Mouse (Mus musculus) G1E (cell line): ENCODE data around the gene Sapcd1. TPM values are rescaled to one million over a fixed set of nuclear protein-coding genes. Genes with fewer than 3 reads are reported as not detected.
A peak's percentile ranks its signal among the peaks of the same experiment; 100 is the strongest.

Experiments used
- ATAC-seq: 2 replicates; pipeline ENCODE4 v1.8.0; 2016; ENCODE audit warnings: mild to moderate bottlenecking; ENCODE audit not compliant: insufficient number of reproducible peaks, poor library complexity, low FRiP score, severe bottlenecking; ENCODE audit errors: extremely low read depth
- DNase-seq: peaks from one replicate; pipeline ENCODE4 v3.0.0; 2012; ENCODE audit warnings: low spot score
- H3K27me3 ChIP-seq: 2 replicates; pipeline ENCODE4 v1.6.1; 2012; ENCODE audit warnings: mild to moderate bottlenecking, low read length, inconsistent platforms; ENCODE audit not compliant: insufficient read depth
- H3K36me3 ChIP-seq: replicated peaks from 2 replicates; pipeline ENCODE3; 2012; ENCODE audit warnings: mild to moderate bottlenecking, inconsistent platforms
- H3K4me1 ChIP-seq: 2 replicates; pipeline ENCODE4 v1.6.1; 2012; ENCODE audit warnings: low read depth, low read length, inconsistent platforms, mixed read lengths; ENCODE audit not compliant: insufficient read depth
- H3K4me3 ChIP-seq: 2 replicates; pipeline ENCODE4 v1.5.1; 2012; ENCODE audit warnings: low read depth, mild to moderate bottlenecking, inconsistent platforms, low read length, moderate library complexity, mixed read lengths
- H3K9me3 ChIP-seq: replicated peaks from 2 replicates; pipeline ENCODE4 v1.6.1; 2012; ENCODE audit warnings: inconsistent platforms
- CTCF ChIP-seq: IDR thresholded peaks from 2 replicates; pipeline ENCODE4 v1.5.1; 2012; ENCODE audit warnings: low read depth, low read length, inconsistent platforms, mixed read lengths
- GATA1 ChIP-seq: IDR thresholded peaks from 2 replicates; pipeline ENCODE4 v1.6.1; 2012; ENCODE audit warnings: borderline replicate concordance, low read length, inconsistent platforms, mixed read lengths
- GATA2 ChIP-seq: IDR thresholded peaks from 2 replicates; pipeline ENCODE4 v1.6.1; 2012; ENCODE audit warnings: low read depth, low read length, inconsistent platforms, borderline replicate concordance
- POLR2AphosphoS5 ChIP-seq: IDR thresholded peaks from 2 replicates; pipeline ENCODE4 v1.6.1; 2012; ENCODE audit warnings: low read depth, low read length, inconsistent platforms; ENCODE audit not compliant: insufficient replicate concordance
- TAL1 ChIP-seq: conservative IDR thresholded peaks from 2 replicates; pipeline ENCODE4 v1.6.1; 2012; ENCODE audit warnings: low read depth, low read length, inconsistent platforms, mixed read lengths
- polyA plus RNA-seq: library from polyadenylated mRNA; stranded (reverse); fragments of >175 nt; gene quantifications from 2 replicates; pipeline ENCODE4 v1.2.3, GENCODE M21; 2012
- total RNA-seq, 2 experiments: library from RNA; stranded (forward) in 1 of 2; stranded (reverse) in 1 of 2; fragments of 200-1000 nt in 1 of 2; fragments of >200 nt in 1 of 2; fragmentation: Nextera tagmentation in 1 of 2; gene quantifications; 2 replicates each; pipeline ENCODE4 v1.2.3; 2014 to 2017

Gene Sapcd1
- total and polyA plus RNA-seq, 3 experiments, result 35.3 to 156 (median 90.0) TPM

- no peak for ATAC-seq
- peaks cover 70% of the 10 kb centered on the region for H3K4me1 ChIP-seq
These were observed 33.0 kb upstream of the Sapcd1 start for GRCm38 (mm10) chr17:35060737-35061297.

GRCm38 (mm10) chr17:35060071-35060470 is 32.3 kb upstream of the Sapcd1 start:
- peak overlapping the region; percentile 76 for H3K4me3 ChIP-seq
- no peaks in the 10 kb centered on the region for H3K9me3 ChIP-seq
- H3K4me1 ChIP-seq, result peaks cover 69% of the 10 kb centered on the region
- no peak for ATAC-seq
- TF ChIP-seq POLR2AphosphoS5 (no peak), GATA1 (no peak), TAL1 (no peak), GATA2 (no peak), CTCF (no peak)
- peaks cover 6% of the 10 kb centered on the region for H3K27me3 ChIP-seq
- DNase-seq, result no peak
- peaks cover 74% of the 10 kb centered on the region for H3K36me3 ChIP-seq

More at GRCm38 (mm10) chr17:35060737-35061297, 33.0 kb upstream of the Sapcd1 start:
- peak overlapping the region; percentile 76; the same call in 1 of the 2 replicates for H3K4me3 ChIP-seq
- no peaks in the 10 kb centered on the region for H3K9me3 ChIP-seq
- H3K27me3 ChIP-seq, result peaks cover 13% of the 10 kb centered on the region
- TF ChIP-seq GATA1 (no peak), CTCF (no peak), POLR2AphosphoS5 (no peak), TAL1 (no peak), GATA2 (no peak)
- DNase-seq, result no peak
- H3K36me3 ChIP-seq, result peaks cover 66% of the 10 kb centered on the region

DNA sequence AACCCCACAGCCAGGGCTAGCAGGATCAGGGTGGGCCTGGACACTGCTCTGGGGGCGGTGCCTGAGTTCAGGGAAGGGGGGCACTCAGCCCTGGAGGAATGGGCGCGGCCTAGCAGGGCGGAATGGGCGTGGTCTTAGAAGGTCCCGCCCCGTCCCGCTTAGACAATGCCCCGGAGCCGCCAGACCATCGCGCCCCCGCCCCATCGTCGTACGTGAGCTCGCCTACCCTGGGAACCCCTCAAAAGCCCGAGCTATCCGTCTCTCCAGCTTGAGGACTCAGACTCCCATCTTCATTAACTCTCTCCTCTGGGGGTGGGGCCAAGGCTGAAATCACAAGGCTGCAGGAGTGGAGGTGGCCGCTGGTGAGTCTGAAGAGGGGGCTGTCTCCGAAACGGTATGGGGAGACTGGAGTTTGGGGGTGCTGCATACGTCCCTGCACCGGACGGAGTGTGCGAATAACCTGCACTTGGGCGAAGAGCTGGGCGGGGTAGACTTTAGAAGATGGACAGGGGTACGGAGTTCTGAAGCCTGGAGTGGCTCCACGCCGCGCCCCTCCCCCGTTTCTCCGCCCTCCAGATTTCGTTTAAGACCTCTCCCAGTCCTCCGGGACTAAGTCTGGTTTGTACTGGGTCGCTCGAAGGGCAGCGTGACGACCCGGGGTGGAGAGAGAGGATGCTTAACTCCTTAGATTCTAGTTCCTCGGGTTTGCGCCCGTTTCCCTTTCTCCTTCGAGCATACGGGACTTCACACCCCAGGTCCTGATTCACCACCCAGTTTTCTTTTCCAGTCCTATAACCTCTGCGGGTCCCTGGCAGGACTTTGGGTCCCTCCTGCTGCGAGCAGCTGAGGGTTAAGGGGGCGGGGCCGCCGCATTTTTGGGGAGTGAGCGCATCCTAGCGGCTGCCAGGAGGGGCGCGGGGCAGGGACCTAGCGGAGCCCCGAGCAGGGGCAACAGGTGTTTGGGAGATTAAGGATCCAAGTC is 31.4 kb upstream of the Sapcd1 start, which contains the start of gene Ddah2:
Ddah2 (plus strand) TSS at position 125 of the 982 bp plus-strand sequence.
- H3K36me3 ChIP-seq, result peaks cover 80% of the 10 kb centered on the region
- no peaks in the 10 kb centered on the region for H3K9me3 ChIP-seq
- peak within 1 kb of the TSS; percentile 76 for H3K4me3 ChIP-seq
- peak; percentile 76 for DNase-seq
- ATAC-seq, result peak; percentile 66
- H3K27me3 ChIP-seq, result 0 out of 2 replicates have a peak, but pooled peaks cover under 1% of the 10 kb centered on the region
- no peak for TF ChIP-seq TAL1
- TF ChIP-seq CTCF, result peak; percentile 17; the same call in 1 of the 2 replicates
- TF ChIP-seq GATA1, result no peak
- TF ChIP-seq POLR2AphosphoS5, result no peak; the same call in 1 of the 2 replicates
- H3K4me1 ChIP-seq, result peaks cover 68% of the 10 kb centered on the region

- DNase-seq (no peak), ATAC-seq (no peak)
- Histone ChIP-seq H3K4me1 (peaks cover 75% of the 10 kb centered on the region), H3K36me3 (peaks cover 85% of the 10 kb centered on the region), H3K4me3 (no peak overlapping the region; the same call in 1 of the 2 replicates), H3K9me3 (no peaks in the 10 kb centered on the region), H3K27me3 (no peaks in the 10 kb centered on the region)
- TF ChIP-seq POLR2AphosphoS5 (no peak), GATA2 (no peak), TAL1 (no peak), GATA1 (no peak), CTCF (no peak)
These were observed 30.5 kb upstream of the Sapcd1 start for GRCm38 (mm10) chr17:35058316-35058715.

- TF ChIP-seq GATA2, result no peak
- no peak for TF ChIP-seq POLR2AphosphoS5
- TF ChIP-seq GATA1, result no peak
- TF ChIP-seq TAL1, result no peak
- no peak for TF ChIP-seq CTCF
- Histone ChIP-seq H3K27me3 (no peaks in the 10 kb centered on the region), H3K4me1 (peaks cover 87% of the 10 kb centered on the region), H3K36me3 (peaks cover 86% of the 10 kb centered on the region), H3K9me3 (no peaks in the 10 kb centered on the region), H3K4me3 (no peak overlapping the region)
- ATAC-seq, result no peak
- no peak for DNase-seq
These were observed 29.3 kb upstream of the Sapcd1 start for GRCm38 (mm10) chr17:35057090-35057489.

DNA sequence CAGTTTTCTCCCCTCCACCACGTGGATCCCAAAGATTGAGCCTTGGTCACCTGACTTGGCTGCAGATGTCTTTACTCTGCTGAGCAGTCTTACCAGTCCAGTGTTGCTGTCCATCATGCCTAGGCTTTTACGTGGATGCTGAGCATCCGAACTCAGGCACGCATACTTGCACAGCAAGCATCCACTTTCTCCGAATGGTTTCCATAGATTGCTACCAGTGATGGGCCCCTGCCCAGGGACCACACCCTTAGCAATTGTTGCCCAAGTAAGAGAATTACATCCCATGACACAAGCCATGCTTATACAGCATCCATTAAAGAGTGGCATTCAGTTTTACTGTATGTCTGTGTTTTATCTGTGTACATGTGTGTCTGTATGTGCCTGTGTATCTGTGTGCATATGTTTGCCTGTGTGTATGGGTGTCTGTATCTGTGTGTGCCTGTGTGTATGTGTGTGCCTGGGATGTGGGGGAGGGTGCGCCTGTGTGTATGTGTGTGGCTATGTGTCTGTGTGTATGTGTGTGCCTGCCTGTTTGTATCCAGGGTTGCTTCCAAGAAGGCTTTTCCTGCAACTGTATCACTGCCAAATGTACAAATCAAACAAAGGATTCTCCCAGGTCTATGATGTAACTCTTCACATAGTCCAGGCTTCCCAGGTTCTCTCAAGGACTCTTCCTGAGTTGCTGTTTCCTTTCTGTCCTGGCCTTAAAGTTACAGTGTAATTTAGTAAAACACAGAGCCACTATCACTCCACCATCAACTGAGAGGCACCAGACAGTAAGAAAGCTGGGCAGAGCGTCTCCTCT is 28.1 kb upstream of the Sapcd1 start:
- DNase-seq (no peak), ATAC-seq (no peak)
- Histone ChIP-seq H3K36me3 (peaks cover 85% of the 10 kb centered on the region), H3K4me1 (peaks cover 84% of the 10 kb centered on the region), H3K9me3 (no peaks in the 10 kb centered on the region), H3K4me3 (no peak overlapping the region; the same call in 1 of the 2 replicates), H3K27me3 (no peaks in the 10 kb centered on the region)
- TF ChIP-seq TAL1 (no peak), CTCF (no peak), GATA1 (no peak), POLR2AphosphoS5 (no peak), GATA2 (no peak)
